Mouse (Mus musculus) layer of hippocampus, postnatal 14 days (tissue): ENCODE results near the gene Scgb2b19. TPM values are rescaled to one million over a fixed set of nuclear protein-coding genes. Genes with fewer than 3 reads are reported as not detected.
"Not testable (repeated sequence)": the region's sequence is repeated elsewhere in the genome, so short reads cannot be mapped to it uniquely, and the experiment has no call there.

Experiments used
- DNase-seq, 2 experiments: peaks; one replicate each; pipeline ENCODE4 v3.0.0; 2021 to 2022; ENCODE audit warnings: low spot score in 2 of 2, mixed read lengths in 1 of 2
- long read RNA-seq, 2 experiments: library from polyadenylated mRNA; stranded (forward); transcript quantifications; one replicate each; pipeline ENCODE4 v2.0.0; 2021
- total RNA-seq, 2 experiments: library from RNA; stranded (reverse); gene quantifications; 2 replicates each; pipeline ENCODE4 v1.2.3; 2021

Scgb2b19 gene
- not detected for total RNA-seq
- long read RNA-seq, experiment 1: 0 reads
- long read RNA-seq, experiment 2: 0 reads

- DNase-seq: not testable (repeated sequence)
Observed at GRCm38 (mm10) chr7:33280238-33280637, at the start of gene Scgb2b19. Gene Scgb2b19, minus strand, starts transcription at chr7:33280338.

DNA sequence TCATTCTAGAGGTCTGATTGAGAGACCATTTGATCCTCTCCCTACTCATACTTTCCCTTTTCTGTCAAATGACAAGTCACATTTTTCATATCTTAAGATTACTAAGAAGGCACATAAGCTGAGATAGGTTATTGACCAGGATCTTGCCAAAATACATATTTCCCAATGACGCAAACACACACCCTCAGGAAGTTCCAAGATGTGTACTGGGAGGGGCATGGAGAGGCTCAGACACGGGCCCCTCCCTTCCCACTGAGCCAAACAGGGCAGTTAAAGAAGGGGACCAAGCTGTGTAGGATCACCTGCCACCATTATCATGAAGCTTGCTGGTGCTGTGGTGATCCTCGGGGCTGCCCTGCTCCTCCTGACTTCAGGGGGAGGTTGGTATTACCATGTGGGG, 6.9 kb upstream of the Scgb2b19 start, which contains the start of gene Scgb1b19:
Gene Scgb1b19, plus strand, starts transcription at position 301 of the 400 bp plus-strand sequence.
- not testable (repeated sequence) for DNase-seq

Other genes with a start within 250 kb of the Scgb2b19 start
- not detected for gene Scgb2b17, start 223.8 kb downstream of the Scgb2b19 start, total RNA-seq
- not detected for gene Scgb1b17, start 216.9 kb downstream of the Scgb2b19 start, total RNA-seq
- gene Scgb2b18, start 106.5 kb downstream of the Scgb2b19 start, total RNA-seq: not detected
- not detected for gene Scgb1b18, start 94.8 kb downstream of the Scgb2b19 start, total RNA-seq
- gene Scgb1b19, start 7.0 kb upstream of the Scgb2b19 start, total RNA-seq: not detected
- gene Scgb2b20, start 86.0 kb upstream of the Scgb2b19 start, total RNA-seq: not detected
- not detected for gene Scgb1b20, start 92.9 kb upstream of the Scgb2b19 start, total RNA-seq
- gene Scgb2b21, start 240.1 kb upstream of the Scgb2b19 start, total RNA-seq: not detected